Mouse (Mus musculus): ENCODE measurements around the gene Tnfsf13. TPM values are rescaled to one million over a fixed set of nuclear protein-coding genes. Genes with fewer than 3 reads are reported as not detected.
A peak's percentile ranks its signal among the peaks of the same experiment; 100 is the strongest.

The Tnfsf13 gene
- total RNA-seq, 4 experiments from 2014 or later = 2.5 to 7.3 (median 4.5) TPM

DNA sequence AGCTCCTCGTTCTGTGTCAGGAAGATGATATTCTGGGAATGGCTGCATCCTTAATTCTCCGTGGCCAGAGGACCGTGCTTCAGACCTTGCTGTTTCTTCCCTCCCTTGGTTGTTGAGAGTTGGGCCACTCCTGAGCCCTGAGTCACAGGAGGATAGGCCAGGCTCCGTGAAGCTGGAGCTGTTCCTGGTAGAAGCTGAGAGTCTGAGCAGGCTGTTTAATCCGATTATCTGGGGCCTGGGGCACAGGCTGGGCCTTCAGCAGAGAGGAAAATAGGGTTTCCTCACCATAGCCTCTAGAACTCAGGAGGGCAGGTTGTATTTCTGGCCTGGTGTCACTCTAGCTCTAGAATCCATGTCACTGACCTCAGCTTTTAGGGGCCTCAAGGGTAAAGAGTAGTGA, 32.2 kb downstream of the Tnfsf13 start:
- no peak for DNase-seq

DNA sequence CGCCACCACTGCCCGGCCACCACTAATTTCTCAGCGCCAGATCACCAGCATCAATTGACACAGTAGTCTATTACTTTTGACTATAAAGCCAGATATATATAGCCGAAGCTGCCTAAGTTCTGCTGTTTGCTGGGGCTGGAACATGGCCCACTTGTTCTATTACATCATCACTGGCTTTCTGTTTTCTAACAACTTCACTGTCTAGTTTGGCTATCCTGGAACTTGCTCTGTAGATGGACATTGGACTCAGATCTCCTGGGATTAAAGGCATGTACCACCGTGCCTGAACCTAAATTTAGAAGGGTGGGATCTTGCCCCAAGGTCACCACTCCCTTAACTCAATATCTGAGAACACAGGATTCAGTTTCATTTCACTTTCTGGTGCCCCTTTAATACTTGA, 39.7 kb downstream of the Tnfsf13 start:
- no peak for DNase-seq

DNA sequence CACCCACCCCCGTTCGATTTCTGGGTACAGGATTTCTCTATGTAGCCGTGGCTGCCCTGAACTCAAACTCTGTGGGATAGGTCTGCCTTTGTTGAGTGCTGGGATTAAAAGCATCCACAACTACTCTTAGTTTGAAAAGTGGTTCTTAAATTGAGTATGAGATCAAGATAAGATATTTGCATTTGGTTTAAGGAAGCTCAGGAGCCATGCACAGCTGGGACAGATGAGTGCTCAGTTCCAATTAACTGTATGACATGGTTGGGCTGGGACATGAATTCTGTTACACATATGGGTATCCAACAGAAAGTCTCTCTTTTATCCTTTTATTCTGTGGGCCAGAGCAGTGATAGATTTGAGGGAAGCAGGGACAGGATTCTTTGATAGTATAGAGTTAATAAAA, 50.1 kb downstream of the Tnfsf13 start:
- no peak for DNase-seq

GRCm38 (mm10) chr11:69633128-69633866, 52.3 kb downstream of the Tnfsf13 start:
- peak; percentile 56 for DNase-seq

Small RNA genes within 50 kb of the gene (microRNA-seq; reads per million reads assigned to microRNA genes)
- 3.7 to 4.2 reads per million in 2 experiments for gene Mir1934
- gene Mir467f = 0 reads per million in 2 experiments

Other genes starting within 250 kb of the Tnfsf13 start
- 1 to 10 TPM in 1 of 4 experiments, under 1 TPM in 3; 0.14 to 1.0 (median 0.70) TPM for gene Dnah2, start 136.7 kb downstream of the Tnfsf13 start, total RNA-seq (2022)
- under 1 TPM; 0.77 to 0.86 (median 0.81) TPM for gene Efnb3, start 125.6 kb downstream of the Tnfsf13 start, total RNA-seq (2022)
- 10 to 100 TPM in 3 of 4 experiments, 1 to 10 TPM in 1; 9.1 to 11.9 (median 11.0) TPM for gene Wrap53, start 105.5 kb downstream of the Tnfsf13 start, total RNA-seq (2022)
- 10 to 100 TPM; 57.6 to 71.1 (median 64.0) TPM for gene Trp53, start 105.4 kb downstream of the Tnfsf13 start, total RNA-seq (2022)
- 10 to 100 TPM; 22.5 to 47.8 (median 38.2) TPM for gene Atp1b2, start 79.8 kb downstream of the Tnfsf13 start, total RNA-seq (2022)
- gene Shbg, start 67.9 kb downstream of the Tnfsf13 start, total RNA-seq (2022) = not detected
- 10 to 100 TPM in 2 of 4 experiments, 1 to 10 TPM in 2; 7.3 to 17.8 (median 12.8) TPM for gene Sat2, start 63.8 kb downstream of the Tnfsf13 start, total RNA-seq (2022)
- gene Fxr2, start 52.8 kb downstream of the Tnfsf13 start, total RNA-seq (2022) = 100 to 1,000 TPM in 1 of 4 experiments, 10 to 100 TPM in 3; 75.8 to 112 (median 91.2) TPM
- not detected for gene Sox15, start 30.5 kb downstream of the Tnfsf13 start, total RNA-seq (2022)
- 100 to 1,000 TPM; 107 to 123 (median 113) TPM for gene Mpdu1, start 23.1 kb downstream of the Tnfsf13 start, total RNA-seq (2022)
- gene Cd68, start 19.6 kb downstream of the Tnfsf13 start, total RNA-seq (2022) = 10 to 100 TPM; 17.9 to 43.8 (median 30.0) TPM
- gene Eif4a1, start 13.4 kb downstream of the Tnfsf13 start, total RNA-seq (2022) = 100 to 1,000 TPM; 500 to 614 (median 555) TPM
- gene Senp3, start 3.7 kb downstream of the Tnfsf13 start, total RNA-seq (2022) = 10 to 100 TPM; 72.5 to 92.1 (median 85.0) TPM
- 10 to 100 TPM; 24.1 to 47.6 (median 36.3) TPM for gene Tnfsf12, start 10.1 kb upstream of the Tnfsf13 start, total RNA-seq (2022)
- gene Tnfsfm13, start 10.3 kb upstream of the Tnfsf13 start, total RNA-seq (2022) = 1 to 10 TPM; 3.4 to 8.4 (median 7.9) TPM
- 100 to 1,000 TPM in 2 of 4 experiments, 10 to 100 TPM in 2; 85.2 to 125 (median 101) TPM for gene Polr2a, start 72.9 kb upstream of the Tnfsf13 start, total RNA-seq (2022)
- gene Slc35g3, start 76.2 kb upstream of the Tnfsf13 start, total RNA-seq (2022) = not detected
- 100 to 1,000 TPM in 2 of 4 experiments, 10 to 100 TPM in 2; 73.0 to 121 (median 97.6) TPM for gene Zbtb4, start 80.1 kb upstream of the Tnfsf13 start, total RNA-seq (2022)
- 1 to 10 TPM; 1.5 to 8.1 (median 5.0) TPM for gene Chrnb1, start 110.2 kb upstream of the Tnfsf13 start, total RNA-seq (2022)
- gene Fgf11, start 116.1 kb upstream of the Tnfsf13 start, total RNA-seq (2022) = 10 to 100 TPM in 2 of 4 experiments, 1 to 10 TPM in 2; 2.5 to 32.7 (median 16.9) TPM
- 1 to 10 TPM in 1 of 4 experiments, under 1 TPM in 3; 0.45 to 1.1 (median 0.72) TPM for gene Tmem102, start 119.8 kb upstream of the Tnfsf13 start, total RNA-seq (2022)
- not detected for gene Gm39566, start 129.5 kb upstream of the Tnfsf13 start, total RNA-seq (2022)
- not detected for gene Spem2, start 132.7 kb upstream of the Tnfsf13 start, total RNA-seq (2022)
- under 1 TPM in 1 of 4 experiments, not detected in 3; 0.38 TPM for gene Spem1, start 136.4 kb upstream of the Tnfsf13 start, total RNA-seq (2022)
- 10 to 100 TPM; 22.2 to 48.7 (median 35.8) TPM for gene Nlgn2, start 152.0 kb upstream of the Tnfsf13 start, total RNA-seq (2022)
- gene Tmem256, start 152.7 kb upstream of the Tnfsf13 start, total RNA-seq (2022) = 100 to 1,000 TPM; 122 to 164 (median 149) TPM
- gene Plscr3, start 160.6 kb upstream of the Tnfsf13 start, total RNA-seq (2022) = 10 to 100 TPM; 40.2 to 69.1 (median 62.1) TPM
- under 1 TPM in 2 of 4 experiments, not detected in 2; 0.11 to 0.20 TPM for gene Tnk1, start 172.9 kb upstream of the Tnfsf13 start, total RNA-seq (2022)
- gene Tmem95, start 192.2 kb upstream of the Tnfsf13 start, total RNA-seq (2022) = not detected
- gene Kctd11, start 195.6 kb upstream of the Tnfsf13 start, total RNA-seq (2022) = 1 to 10 TPM; 4.3 to 6.2 (median 5.5) TPM
- 1 to 10 TPM in 2 of 4 experiments, under 1 TPM in 2; 0.31 to 1.9 (median 0.86) TPM for gene Acap1, start 209.8 kb upstream of the Tnfsf13 start, total RNA-seq (2022)
- 1 to 10 TPM in 1 of 4 experiments, under 1 TPM in 3; 0.23 to 2.4 (median 0.71) TPM for gene 2810408A11Rik, start 215.2 kb upstream of the Tnfsf13 start, total RNA-seq (2022)
- gene Neurl4, start 215.3 kb upstream of the Tnfsf13 start, total RNA-seq (2022) = 10 to 100 TPM; 36.4 to 71.4 (median 51.5) TPM
- gene Gps2, start 228.1 kb upstream of the Tnfsf13 start, total RNA-seq (2022) = 10 to 100 TPM; 44.0 to 72.7 (median 52.0) TPM
- gene Eif5a, start 236.2 kb upstream of the Tnfsf13 start, total RNA-seq (2022) = 100 to 1,000 TPM; 468 to 561 (median 519) TPM

All from adrenal gland, adult 8-10 months (tissue).